Mouse (Mus musculus): ENCODE data around the gene Rragb.

The Rragb gene

GRCm38 (mm10) chrX:153139734-153140515 lies at the start of gene Rragb:
Rragb (plus strand) TSS chrX:153139981.
- peak; percentile 66 for DNase-seq

- no peak for DNase-seq
These were observed 21.3 kb upstream of the Rragb start, which contains the start of gene Foxr2 for GRCm38 (mm10) chrX:153118486-153118885. Foxr2 (plus strand) TSS chrX:153118786.

- no peak for DNase-seq
These were observed 20.8 kb upstream of the Rragb start for GRCm38 (mm10) chrX:153119013-153119412.

GRCm38 (mm10) chrX:153142656-153143055 lies 2.9 kb downstream of the Rragb start:
- DNase-seq = no peak

- DNase-seq = no peak
These were observed 12.0 kb downstream of the Rragb start for GRCm38 (mm10) chrX:153151766-153152165.

GRCm38 (mm10) chrX:153155322-153155721 lies 15.5 kb downstream of the Rragb start:
- DNase-seq = peak; percentile 14

- peak; percentile 8 for DNase-seq
These were observed 35.0 kb downstream of the Rragb start for GRCm38 (mm10) chrX:153174786-153175185.

- no peak for DNase-seq
These were observed 42.4 kb downstream of the Rragb start for GRCm38 (mm10) chrX:153182221-153182620.

GRCm38 (mm10) chrX:153199185-153199584 lies 59.4 kb downstream of the Rragb start:
- DNase-seq = peak; percentile 5

GRCm38 (mm10) chrX:153211101-153211500 lies 71.3 kb downstream of the Rragb start:
- DNase-seq = no peak
